Mouse (Mus musculus) monocyte, adult 5-6 weeks (primary cell): Measurements from ENCODE around the gene Ccnl2. TPM values are rescaled to one million over a fixed set of nuclear protein-coding genes. Genes with fewer than 3 reads are reported as not detected.

Experiments
- ATAC-seq: fragments of 153-309, 156-312 bp; replicated peaks from 2 replicates; pipeline ENCODE4 v1.8.0; 2017; ENCODE audit warnings: mild to moderate bottlenecking; ENCODE audit not compliant: low TSS enrichment, insufficient number of reproducible peaks, severe bottlenecking, poor library complexity, low FRiP score
- total RNA-seq: library from RNA; stranded (forward); fragments of 200-1000, 200-491, 200-594 nt; gene quantifications from 3 replicates; pipeline ENCODE4 v1.2.3, GENCODE M21; 2017

Gene Ccnl2
- 228 to 239 TPM (median 228 TPM) in 3 replicates for total RNA-seq

- peak; percentile 99 for ATAC-seq
Observed at GRCm38 (mm10) chr4:155811929-155812664, at the start of gene Ccnl2. TSS of gene Ccnl2 (plus strand) at chr4:155812489.

GRCm38 (mm10) chr4:155769496-155769879 is 42.8 kb upstream of the Ccnl2 start:
- ATAC-seq: no peak

DNA sequence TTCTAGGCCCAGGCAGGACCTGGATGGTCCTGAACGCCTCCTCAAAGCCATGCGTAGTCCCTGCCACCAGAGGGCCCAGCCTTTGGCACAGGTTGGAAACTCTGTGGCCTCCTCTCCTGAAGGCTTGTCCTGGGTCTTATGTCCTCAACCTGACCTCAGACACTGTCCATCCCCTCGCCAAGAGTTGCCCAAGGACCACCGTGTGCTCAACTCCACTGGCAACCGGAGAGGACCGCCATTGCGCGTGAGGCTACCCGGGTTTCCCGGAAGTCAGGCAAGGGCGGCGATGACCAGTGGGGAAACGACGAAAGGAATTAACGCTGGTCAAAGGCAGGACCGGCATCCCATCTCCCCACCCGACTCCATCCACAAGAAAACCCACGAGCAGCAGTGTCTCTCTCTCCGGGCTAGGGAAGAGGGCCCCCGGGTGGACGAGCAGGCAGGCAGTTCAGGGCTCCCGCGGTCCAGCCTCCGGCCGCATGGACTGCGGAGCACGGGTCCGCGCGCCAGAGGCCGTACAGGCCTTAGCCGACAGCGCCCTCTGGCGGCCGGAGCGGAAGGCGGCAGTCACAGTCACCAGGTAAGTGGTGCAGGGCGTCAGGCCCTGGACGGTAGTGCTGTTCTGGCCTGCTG is 42.3 kb upstream of the Ccnl2 start:
- ATAC-seq: peak; percentile 74

GRCm38 (mm10) chr4:155770626-155771025 is 41.7 kb upstream of the Ccnl2 start:
- no peak for ATAC-seq

DNA sequence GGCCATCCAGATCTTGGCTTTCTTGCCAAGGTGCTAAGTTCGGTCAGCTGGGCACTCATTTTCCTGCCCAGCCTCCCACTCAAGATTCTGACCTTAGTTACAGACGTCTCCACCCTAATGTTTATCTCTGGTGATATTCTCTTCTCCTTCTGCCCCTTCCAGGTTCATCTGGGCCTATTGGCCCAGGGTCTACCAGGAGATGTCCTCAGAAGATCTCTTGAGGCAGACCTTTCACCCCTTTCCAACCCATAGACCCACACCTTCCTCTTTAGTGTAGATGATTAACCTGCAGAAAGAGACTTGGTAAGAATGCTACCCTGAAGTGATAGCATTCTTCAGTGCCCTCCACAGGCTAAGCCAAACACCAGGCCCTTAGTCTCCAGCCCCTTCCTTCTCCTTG is 40.6 kb upstream of the Ccnl2 start:
- ATAC-seq: no peak

- ATAC-seq: no peak
Observed at GRCm38 (mm10) chr4:155772786-155773185, 39.5 kb upstream of the Ccnl2 start.

DNA sequence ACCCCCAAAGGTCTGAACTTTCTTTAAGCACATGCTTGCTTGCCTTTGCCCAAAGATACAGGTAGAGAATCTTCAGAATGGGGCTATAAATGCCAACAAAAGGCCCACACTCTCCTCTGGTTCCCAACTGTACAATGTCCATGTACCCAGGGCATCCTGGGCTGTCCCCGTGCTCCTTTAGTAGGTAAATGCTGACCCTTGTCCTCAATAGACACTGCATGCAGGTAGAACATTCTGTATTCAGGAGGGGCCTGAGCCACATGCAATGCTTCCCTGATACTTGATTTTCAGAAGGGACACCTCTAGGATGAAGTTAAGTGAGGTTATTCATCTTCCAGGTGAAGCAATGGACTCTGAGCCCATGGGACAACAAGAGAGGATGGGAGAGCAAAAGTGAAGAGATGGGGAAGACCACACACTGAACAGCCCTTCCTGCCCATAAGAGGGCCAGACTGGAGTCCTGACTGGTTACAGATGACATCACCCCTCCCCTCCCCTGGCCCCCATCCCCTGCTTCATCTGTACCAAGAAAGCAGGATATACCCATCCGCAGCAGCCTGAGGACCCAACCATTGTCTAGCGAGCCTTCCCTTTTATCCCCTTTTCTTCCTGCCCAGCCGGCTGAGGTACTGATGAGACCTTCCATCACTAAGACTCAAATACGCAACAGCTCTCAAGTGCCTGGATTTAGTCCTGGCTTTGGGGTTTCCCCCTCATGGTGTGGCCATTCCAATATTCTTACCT is 38.8 kb upstream of the Ccnl2 start:
- no peak for ATAC-seq

DNA sequence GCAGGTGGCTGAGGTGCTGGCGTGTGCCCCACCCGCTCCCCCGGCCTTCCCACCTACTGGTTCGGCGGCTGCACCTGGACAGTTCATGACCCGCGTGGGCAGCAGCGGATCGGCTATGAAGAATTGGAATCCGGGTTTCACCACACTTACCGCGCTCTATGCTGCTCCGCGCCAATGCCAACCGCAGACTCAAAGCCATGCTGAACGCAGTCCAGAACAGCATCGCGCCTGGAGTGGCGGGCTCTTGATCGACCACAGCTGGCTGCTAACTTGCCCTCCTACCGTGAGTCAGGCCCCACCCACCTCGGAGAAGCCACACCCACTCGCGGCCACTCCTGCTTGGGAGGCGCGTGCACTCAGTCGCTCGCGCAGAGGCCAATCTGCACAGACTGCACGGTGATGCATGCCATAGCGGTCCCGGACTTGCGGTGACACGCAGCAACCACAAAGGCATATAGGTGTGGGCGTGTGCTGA is 38.0 kb upstream of the Ccnl2 start, which contains the start of gene Vwa1:
Vwa1 (minus strand) TSS at position 419 of the 475 bp plus-strand sequence.
- peak; percentile 44 for ATAC-seq

DNA sequence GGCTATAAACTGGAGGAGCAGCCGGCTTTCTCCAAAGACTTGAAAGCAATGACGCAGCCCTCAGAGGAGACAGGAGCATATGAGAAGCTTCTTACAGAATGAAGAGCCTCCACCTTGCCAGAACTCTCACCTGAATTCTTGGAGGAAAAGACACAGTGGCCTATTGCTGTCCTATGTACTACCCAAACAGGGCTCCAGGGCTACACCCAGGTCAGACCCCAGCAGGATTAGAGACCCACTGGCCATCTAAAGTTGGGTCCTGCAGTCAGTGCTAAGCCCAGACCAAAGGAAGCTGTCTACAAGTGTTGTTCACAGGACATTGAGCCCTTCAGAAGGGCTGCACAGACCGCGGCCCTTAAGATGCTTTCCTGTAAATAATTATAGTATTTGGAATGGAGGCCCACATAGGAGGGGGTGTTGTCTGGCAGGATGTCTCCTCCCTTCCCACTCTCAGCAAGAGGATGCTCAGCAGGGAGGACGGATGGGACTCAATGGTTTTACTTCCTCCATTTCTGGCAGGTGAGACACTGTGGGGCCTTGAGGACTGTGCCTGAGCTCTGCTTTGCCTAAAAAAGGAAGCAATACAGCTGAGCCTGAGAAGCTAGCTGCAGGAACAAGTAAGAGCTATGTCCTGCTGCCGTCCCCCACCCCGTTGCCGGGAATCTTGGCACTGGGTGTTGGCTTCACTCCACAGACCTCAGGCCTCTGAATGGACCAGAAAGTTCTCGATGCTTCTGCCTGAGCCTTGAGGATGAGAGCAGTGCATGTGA is 37.1 kb upstream of the Ccnl2 start:
- ATAC-seq: no peak

DNA sequence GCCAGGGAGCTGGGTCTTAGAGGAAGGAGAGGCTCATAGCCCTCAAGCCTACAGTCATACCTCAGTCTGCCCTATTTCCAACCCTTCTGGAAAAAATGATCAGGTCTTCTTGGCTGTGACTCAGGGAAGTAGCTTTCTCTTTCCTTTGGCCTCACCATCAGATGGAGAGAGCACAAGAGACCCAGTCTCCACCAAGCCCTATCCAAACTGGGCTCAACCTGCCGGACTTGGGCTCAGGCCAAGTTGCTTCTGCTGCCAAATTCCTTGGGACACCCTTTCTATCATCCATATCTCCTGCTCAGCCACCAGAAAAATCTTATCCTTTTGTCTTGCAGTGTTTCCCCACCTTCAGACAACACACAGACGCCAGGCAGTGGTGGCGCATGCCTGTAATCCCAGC is 36.4 kb upstream of the Ccnl2 start:
- no peak for ATAC-seq

DNA sequence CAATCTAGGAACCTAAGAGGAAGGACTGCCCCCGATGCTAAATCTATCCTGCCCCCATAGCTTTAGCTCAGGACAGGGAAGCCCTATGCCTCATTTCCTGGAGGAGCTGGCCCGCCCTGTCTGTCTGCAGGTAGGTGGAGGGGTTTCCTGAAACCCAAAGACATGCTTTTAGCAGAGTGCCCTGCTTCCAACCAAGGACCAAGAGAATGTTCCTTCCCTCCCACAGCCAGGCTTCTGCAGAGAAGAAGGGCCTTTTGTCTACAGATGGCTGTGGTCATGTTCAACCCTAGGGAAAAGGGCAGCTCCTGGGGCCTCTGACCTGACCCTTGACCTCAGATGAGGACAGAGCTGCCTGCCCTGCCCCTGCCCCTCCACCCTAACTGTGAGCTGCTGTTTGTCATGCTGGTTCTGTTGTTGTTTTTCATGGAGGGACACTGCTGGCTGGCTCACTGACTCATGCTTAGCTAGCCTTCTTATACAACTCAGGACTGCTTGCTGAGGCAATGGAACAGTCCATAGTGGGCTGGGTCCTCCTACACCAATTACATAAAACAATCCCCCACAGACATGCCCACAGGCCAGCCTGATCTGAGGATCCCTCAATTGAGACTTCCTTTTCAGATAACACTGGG is 35.5 kb upstream of the Ccnl2 start:
- no peak for ATAC-seq

DNA sequence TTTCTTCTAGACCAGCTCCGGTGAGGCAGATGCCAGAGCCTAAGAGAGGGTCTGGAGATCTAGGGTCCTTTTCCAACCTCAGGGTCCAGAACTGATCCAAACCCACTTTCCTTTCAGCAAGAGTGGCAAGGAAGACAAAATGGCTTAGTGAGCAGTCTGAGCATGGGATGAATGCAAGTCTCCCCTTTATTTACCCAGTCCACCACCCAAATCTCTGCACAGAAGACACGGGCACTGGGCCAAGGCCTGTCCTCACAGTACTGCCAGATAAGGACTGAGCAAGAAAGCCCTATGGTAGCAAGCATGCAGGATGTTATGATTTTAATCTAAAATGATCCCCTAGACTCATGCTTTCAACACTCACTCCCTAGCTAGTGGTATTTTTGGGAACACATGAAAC is 34.5 kb upstream of the Ccnl2 start:
- ATAC-seq: no peak

DNA sequence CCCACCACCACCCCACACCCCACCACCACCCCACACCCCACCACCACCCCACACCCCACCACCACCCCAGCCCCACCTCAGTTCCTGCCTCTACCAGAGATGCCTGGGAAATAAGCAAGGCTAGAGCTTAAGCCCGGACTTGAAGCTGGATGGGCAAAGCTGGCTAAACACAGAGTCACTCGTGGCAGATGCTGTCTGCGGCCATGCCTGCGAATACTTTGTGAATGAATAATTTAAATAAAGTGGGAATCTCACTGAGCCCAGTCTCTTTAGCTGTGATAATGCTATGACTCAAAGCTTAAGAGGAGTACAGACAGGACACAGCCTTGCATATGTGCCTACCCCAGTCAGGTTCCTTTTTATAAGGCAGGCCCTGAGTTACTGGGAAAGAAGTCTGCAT is 32.8 kb upstream of the Ccnl2 start:
- ATAC-seq: no peak

- ATAC-seq: no peak
Observed at GRCm38 (mm10) chr4:155780895-155781294, 31.4 kb upstream of the Ccnl2 start.

GRCm38 (mm10) chr4:155783486-155784080 is 28.7 kb upstream of the Ccnl2 start:
- no peak for ATAC-seq

GRCm38 (mm10) chr4:155784081-155784701 is 28.1 kb upstream of the Ccnl2 start:
- ATAC-seq: peak; percentile 63

- no peak for ATAC-seq
Observed at GRCm38 (mm10) chr4:155785246-155785645, 27.0 kb upstream of the Ccnl2 start.

DNA sequence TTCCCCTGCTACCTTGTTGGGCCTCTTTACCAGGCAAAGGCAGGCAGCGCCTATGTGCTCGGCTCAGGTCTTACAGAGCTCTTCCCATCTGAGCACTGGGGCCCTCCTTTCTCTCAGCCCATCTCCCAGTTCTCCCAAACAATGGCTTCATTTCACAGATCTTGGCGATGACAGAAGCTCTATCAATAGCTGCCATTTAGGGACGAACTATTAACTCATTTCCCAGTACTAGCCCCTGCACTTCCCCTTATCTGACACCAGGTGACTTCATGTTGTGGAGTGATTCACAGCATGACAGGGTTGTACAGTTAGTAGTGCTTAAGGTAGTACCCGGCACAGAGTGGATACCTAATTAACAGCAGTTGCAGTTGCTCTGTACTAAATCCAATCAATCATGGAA is 26.5 kb upstream of the Ccnl2 start, which contains the start of gene Tmem88b:
Tmem88b (minus strand) TSS at position 56 of the 400 bp plus-strand sequence.
- ATAC-seq: no peak
